Mouse (Mus musculus) lung, adult 18-20 months (tissue): ENCODE data around the gene 2700049A03Rik.

ENCODE experiments used
- DNase-seq, 2 experiments: peaks; one replicate each; pipeline ENCODE4 v3.0.0; 2022; ENCODE audit warnings: mixed read lengths in 2 of 2

2700049A03Rik gene

DNA sequence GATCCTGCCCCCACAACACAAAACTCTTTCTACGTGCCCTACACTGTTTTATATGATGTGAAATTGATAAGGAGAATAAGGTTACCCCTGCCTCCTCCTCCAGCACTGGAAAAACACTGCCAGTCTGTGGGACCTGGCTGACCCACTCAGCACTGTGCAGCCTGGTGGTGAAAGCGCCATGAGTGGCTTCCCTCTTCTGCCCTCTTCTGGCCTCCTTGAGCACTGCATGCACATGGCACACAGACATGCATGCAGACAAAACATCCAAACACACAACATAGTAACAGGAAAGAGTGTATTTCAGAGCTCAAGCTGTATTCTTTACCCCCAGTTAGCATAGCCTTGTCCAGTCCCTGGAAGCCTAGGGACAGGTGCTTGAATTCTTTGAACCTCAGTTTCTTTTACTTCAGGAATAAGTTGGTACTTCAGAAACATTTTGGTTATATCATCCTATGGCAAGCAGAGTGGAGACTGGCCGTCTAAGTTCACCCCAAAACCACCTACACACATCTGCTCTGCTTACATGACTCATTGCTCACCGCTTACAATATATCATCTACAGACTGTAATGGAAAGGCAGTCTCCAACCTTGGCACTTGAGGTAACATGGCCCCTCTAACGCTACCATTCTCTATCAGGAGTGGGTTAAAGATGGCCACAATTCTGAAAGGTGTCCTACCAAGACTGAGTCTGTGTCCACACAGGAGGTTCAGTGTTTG is 138.0 kb downstream of the 2700049A03Rik start:
- DNase-seq, result no peak

DNA sequence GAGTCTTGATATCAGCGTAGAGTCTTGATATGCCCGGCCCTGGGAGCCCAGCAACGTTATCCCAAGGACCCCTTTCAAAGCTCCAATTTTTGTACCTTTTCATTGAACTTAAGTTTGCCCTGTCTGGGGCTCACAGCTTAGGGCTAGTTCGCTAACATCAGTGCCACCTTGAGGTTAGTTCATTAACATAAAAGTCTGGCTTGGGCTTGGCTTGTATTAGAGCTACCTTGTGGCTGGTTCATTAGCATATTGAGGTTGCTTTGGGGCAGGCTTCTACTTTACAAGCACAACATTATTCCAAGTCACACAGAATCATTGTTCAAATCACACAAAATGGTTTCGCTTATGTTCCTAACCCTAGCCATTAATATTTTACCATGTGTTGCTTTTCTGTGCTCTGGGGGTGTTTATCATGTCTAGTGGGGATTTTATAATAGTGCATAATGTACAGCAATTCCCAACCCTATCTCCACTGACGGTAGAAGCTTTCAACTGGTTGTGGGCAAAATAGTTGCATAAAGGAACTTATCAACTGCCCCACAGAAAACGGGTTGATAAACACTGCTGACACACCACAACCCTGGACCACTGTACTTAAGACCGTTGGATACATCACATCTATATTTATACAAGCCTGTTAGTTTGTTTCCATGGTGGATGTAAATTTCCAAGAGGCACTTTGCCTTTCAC is 139.4 kb downstream of the 2700049A03Rik start:
- DNase-seq, result no peak

DNA sequence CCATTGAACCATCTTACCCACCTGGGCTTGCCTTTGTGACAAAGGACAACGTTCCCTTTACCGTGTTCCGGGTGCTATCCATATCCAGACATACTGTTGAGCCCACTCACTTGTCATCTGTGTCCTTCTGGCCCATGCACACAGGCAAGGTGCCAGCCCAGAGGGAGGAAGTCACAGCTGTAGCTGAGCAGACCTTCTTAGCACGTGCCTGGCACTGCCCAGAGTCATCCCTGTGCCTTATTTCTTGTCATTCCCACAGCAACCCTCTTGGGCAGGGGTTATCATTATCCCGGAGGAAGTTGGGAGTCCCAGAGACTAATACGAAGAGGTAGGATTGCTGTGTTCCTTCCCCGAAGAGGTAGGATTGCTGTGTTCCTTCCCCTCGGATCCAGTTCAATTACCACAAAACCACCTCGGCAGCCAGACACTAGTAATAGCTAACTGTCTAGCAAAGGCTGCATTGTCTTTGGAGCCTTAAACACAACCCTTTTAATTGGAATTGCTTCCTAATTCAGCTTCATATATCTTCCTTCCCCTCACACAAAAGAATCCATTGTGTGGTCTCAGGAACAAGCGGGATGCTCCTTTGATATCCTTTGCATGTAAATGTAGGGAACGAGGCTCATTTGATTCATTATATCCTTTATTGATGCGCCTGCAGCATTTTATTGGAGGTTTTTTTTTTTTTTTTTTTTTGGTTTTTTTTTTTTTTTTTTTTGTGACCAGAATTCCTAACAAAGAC is 143.0 kb downstream of the 2700049A03Rik start:
- DNase-seq, result no peak

DNA sequence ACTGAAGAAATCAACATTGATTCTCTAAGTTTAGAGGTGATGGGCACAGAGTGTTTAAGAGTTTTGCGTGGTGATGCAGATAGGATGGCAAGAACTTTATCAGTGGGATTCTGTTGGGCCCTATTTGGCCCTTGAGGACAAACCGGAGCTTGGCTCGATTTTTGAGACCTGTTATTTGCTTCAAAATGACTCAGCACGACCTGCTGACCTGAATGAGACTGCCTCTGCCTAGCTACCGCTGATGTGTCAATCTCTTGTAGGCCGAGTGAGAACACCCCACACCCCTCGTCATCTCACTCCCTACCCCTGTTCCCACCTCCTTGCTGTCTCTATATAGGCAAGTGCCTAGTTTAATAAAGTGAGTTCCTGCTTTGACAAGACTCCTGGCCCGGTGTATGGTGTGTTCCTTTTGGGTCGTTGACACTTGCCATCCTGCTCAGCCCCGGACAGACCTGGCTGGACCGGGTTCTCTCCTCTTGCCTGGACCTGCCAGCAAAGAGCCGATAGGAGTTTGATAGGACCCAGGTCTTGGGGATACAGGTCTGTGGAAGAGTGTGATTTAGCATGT is 144.6 kb downstream of the 2700049A03Rik start:
- DNase-seq, result no peak

DNA sequence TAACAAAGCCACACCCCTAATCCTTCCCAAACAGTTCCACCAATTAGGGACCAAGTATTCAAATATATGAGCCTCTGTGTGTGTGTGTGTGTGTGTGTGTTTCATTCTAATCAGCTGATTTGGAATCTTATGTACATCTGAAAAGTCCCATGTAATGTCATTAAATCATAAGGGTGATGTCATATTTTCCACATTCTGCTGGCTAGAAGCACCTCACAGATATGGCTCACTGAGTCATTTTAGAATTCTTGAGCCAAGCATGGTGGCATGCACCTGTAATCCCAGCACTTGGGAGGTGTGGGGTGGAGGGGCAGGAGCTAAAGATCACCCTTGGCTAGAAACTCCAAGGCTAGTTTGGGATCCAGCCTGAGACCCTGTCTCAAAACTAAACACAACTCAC is 148.8 kb downstream of the 2700049A03Rik start:
- no peak for DNase-seq

DNA sequence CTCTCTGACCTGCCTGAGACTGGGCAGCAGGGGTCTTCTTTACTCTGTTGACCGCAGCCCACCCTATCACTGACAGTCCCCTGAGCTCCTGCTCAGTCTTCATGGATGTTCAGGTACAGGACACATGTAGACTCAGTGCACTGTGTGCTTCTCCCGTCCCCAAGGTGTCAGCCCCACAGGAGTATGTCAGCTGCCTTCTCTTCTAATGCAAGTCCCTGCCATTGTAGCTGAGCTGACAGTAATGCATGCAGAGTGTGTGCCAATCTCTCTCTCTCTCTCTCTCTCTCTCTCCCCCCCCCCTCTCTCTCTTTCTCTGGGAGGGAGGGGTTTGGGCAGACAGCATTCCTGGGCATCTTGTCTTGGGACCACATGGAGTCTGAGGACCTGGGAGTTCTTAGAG is 153.8 kb downstream of the 2700049A03Rik start:
- no peak for DNase-seq
